Mouse (Mus musculus): ENCODE data around the gene Plekhm2.

Gene Plekhm2

GRCm38 (mm10) chr4:141660884-141661283 is 3.8 kb downstream of the Plekhm2 start:
- DNase-seq (ENCODE audit: low spot score in 2 of 2) = no peak

GRCm38 (mm10) chr4:141659739-141660138 is 5.0 kb downstream of the Plekhm2 start:
- no peak for DNase-seq (ENCODE audit: low spot score in 2 of 2)

- DNase-seq (ENCODE audit: low spot score in 2 of 2) = no peak
Measured at GRCm38 (mm10) chr4:141658846-141659484, 5.7 kb downstream of the Plekhm2 start.

- DNase-seq (ENCODE audit: low spot score in 2 of 2) = no peak
Measured at GRCm38 (mm10) chr4:141656932-141657331, 7.8 kb downstream of the Plekhm2 start.

DNA sequence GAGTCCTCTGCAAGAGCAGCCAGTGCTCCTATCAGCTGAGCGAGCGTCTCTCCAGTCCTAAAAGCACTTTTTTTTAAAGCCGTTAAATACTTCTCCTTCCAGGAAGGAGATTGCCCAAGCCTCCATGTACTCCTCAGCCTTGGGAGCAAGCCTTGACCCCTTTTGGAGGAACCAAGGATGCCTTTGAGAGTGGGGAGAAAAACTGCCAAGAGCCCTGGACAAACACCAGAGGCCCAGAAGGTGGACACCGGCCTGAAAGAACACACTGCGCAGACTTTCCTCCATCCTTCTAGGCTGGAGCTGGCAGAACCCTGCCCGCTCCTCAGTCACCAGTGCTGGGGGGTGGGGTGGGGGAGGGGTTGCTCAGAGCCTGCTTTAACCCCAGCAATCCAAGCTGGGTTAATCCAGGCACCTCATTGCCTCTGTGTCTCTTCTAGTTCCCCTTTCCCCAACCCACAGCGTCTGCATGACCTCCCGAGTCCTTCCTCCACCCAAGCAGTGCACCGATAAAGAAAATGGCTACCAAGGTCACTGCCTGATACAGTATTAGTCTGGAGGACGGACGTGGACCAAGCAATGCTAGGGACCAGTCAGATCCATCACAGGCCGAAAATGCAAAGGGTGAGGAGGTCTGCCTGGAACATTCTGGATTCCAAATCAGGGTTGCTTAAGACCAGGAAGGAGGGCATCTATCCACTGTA is 8.6 kb downstream of the Plekhm2 start:
- DNase-seq (ENCODE audit: low spot score in 2 of 2) = peak; percentile 49 to 62

DNA sequence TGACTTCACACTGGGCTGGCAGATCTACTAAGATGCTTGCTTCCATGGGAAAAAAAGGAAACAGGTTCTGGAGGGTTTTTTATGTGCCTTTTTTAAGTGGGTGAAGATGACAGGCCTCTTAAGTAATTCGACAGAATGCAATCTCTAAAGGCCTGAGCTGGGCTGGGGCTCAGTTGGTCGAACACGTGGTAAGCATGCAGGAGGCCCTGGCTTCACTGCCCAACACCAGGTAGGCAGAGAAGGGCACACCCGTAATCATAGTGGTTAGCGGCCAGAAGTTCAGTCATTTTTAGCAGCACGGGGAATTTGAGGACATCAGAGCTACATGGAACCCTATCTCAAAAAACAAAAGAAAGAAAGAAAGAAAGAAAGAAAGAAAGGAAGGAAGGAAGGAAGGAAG is 10.2 kb downstream of the Plekhm2 start:
- peak in 1 of 2 experiments; percentile 28 for DNase-seq (ENCODE audit: low spot score in 2 of 2)

DNA sequence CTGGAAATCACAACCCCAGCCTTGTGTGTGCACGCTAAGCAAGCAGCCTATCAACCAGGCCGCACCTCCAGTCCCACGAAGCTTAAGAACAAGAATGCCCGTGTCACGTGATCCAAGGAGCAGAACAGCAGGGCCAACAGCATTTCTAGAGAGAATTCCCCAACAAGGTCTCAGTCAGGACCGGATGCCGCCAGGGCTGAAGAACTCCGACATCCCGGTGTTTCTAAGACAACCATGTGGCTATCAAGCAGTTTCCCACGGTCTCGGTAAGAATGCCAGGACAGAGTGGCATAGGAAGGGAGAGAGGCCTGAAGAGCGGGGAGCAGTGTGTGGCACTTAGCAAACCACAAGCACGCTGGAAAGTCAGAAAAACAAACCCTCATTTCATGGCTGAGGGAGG is 10.9 kb downstream of the Plekhm2 start:
- no peak for DNase-seq (ENCODE audit: low spot score in 2 of 2)

DNA sequence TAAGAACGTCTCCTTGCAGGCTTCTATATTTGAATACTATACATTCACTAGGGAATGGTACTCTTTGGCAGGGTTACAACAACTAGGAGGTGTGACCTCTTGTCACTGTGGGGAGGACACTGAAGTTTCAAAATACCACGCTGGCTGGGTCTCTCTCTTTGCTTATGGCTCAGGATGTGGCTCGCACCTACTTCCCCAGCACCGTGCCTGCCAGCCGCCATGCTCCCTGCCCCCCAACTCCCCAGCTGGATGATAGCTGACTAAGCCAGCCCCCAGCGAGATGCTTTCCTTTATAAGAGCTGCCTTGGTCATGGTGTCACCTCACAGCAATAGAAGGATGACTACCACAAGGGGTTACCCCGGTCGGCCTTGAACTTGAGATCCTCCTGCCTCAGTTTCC is 11.7 kb downstream of the Plekhm2 start:
- DNase-seq (ENCODE audit: low spot score in 2 of 2) = no peak

DNA sequence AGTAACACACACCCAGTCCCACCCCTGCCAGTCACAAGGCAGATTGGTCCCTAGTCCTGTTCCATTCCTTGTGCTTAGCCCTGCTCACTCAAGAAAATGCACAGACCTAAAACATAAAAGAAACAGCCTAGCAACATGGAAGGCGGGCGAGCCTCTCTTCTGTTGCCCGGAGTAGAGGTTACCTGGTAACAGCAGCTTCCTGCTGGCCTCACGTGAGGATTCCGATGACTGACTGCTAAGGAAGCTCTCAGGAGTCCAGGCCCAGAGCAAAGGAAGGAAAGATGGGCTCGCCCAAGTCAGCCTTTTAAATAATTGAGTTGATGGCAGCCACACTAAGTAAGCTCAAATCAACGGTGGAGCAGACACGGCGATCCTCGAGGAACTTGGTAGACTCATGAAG is 12.8 kb downstream of the Plekhm2 start:
- no peak for DNase-seq (ENCODE audit: low spot score in 2 of 2)

- peak in 1 of 2 experiments; percentile 53 for DNase-seq (ENCODE audit: low spot score in 2 of 2)
Measured at GRCm38 (mm10) chr4:141651286-141651685, 13.4 kb downstream of the Plekhm2 start.

DNA sequence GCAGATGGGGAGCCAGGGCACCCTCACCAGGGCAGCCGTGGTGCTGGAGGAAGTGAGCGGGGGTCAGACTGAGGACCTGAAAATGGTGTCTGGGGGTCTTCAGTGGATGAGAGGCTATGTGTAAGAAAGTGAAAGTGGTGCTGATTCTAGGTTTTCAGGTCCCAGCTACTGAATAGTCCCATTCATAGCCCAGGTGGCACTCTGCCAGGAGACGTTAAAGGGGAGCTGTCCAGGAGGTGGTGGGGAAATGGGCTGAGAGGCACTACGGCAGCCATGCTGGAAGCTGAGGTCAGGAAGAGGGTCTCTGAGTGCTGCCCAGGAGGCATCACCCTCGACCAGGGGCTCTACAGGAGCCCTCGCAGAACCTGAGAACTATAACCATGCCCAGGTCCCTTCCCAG is 15.5 kb downstream of the Plekhm2 start:
- DNase-seq (ENCODE audit: low spot score in 2 of 2) = no peak

DNA sequence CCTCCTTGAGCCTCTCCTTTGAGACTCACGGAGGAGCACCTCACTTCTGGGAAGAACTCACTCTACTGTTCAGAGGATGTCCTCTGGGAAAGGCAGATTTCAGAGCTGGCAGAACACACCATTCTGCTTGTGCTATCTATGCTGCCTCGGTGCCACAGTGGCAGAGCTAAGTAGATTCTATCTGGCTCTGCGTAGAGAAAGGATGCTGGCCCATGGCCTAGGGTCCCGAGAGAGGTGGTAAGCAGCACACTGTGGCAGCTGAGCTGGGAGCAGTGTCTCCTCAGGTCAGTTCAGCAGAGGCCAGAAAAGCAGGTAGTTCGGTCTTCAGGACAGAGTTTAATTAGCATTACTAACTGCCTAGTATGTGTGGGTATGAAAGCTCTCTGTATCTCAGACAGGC is 16.4 kb downstream of the Plekhm2 start:
- DNase-seq (ENCODE audit: low spot score in 2 of 2) = peak; percentile 70 to 71

GRCm38 (mm10) chr4:141647187-141647586 is 17.5 kb downstream of the Plekhm2 start:
- no peak for DNase-seq (ENCODE audit: low spot score in 2 of 2)

DNA sequence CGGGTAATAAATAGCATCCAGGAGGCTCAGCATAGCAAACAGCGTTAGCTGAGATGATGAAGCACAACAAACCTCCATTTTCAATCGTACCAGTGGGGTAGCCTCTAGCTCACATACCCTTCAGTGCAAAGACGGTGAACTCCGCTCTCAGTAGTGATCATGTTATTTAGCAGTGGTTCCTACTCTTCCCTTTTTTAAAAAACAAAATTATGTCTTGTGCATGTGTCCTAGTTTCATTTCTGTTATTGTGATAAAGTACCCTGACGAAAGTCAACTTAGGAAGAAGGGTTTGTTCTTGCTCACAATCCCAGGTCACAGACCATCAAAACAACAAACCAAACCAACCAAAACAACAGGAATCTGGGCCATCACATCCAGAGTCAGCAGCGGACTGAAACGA is 18.7 kb downstream of the Plekhm2 start:
- DNase-seq (ENCODE audit: low spot score in 2 of 2) = no peak

DNA sequence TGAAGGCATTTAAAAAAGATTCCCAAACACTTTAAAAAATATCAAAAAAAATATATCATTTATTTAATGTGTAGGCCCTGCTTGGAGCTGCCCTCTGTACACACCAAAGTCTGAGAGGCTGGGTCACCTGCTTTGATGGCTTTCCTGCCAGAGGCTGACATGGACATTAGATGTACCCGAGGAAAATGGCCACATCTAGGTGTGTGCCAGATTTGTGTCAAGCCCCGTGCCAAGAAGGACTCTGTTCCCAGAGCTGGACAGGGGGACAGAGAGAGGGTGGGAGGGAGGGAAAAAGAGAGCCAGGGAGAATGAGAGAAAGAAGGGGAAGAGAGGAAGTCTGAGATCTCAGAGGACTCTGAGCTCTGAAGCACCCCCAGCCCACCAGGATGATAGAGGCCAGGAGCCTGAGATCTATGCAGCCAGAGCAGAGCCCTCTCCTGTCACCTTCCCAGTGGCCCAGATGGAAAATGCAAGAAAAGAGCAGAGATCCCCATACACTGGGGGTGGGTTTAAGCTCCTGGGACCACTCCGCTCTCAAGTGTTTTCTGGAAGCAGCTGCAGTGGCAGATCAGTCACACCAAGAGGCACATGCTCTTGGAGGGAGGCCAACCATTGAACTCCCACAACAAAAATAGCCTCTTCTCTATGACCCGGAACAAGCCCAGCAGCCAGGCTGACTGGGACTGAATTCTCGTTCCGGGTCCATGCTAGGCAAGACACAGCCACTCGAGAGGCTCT is 21.4 kb downstream of the Plekhm2 start:
- peak; percentile 88 to 89 for DNase-seq (ENCODE audit: low spot score in 2 of 2)

- DNase-seq (ENCODE audit: low spot score in 2 of 2) = no peak
Measured at GRCm38 (mm10) chr4:141641961-141642811, 22.5 kb downstream of the Plekhm2 start.

- peak; percentile 72 to 78 for DNase-seq (ENCODE audit: low spot score in 2 of 2)
Measured at GRCm38 (mm10) chr4:141641353-141641771, 23.3 kb downstream of the Plekhm2 start.

DNA sequence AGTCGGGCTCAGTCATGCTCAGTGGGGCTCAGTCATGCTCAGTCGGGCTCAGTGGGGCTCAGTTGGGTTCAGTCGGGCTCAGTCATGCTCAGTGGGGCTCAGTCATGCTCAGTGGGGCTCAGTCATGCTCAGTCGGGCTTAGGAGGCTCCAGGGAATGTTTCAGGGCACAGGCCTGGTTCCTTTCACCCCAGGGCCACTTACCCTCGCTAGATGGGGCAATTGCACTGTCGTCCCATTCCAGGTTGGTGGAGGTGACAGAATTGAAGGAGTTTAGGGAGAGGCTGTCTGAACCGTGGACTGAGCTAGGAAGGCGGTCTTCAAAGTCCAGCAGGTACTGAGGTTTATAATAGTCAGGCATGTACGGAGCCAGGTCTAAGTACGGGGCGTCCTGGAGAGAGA is 25.2 kb downstream of the Plekhm2 start:
- no peak for DNase-seq (ENCODE audit: low spot score in 2 of 2)

GRCm38 (mm10) chr4:141636693-141637092 is 28.0 kb downstream of the Plekhm2 start:
- peak; percentile 56 to 67 for DNase-seq (ENCODE audit: low spot score in 2 of 2)

DNA sequence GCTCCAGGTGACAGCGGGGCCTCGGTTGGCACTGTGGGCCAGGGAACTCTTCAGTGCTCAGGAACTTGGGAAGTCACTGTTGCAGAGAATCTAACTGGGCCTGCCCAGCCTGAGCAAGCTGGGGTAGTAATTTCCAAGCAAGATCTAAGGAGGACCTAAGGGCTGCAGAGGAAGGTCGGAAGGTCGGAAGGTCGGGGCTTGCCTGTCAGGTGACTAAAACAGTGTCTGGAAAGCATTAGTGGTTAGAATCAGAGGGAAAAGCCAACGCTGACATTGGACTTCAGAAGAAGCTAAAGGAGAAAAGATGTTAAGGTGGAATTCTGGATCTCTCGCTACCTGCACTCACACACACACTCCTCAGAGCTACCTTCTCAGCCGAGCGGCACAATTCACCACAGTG is 28.7 kb downstream of the Plekhm2 start:
- DNase-seq (ENCODE audit: low spot score in 2 of 2) = no peak

GRCm38 (mm10) chr4:141632111-141632873 is 32.4 kb downstream of the Plekhm2 start:
- DNase-seq (ENCODE audit: low spot score in 2 of 2) = no peak

All from heart, adult 9 months (tissue).